Mouse (Mus musculus) forebrain, embryonic 10.5 days (tissue): ENCODE measurements around the gene Clpsl2. TPM values are rescaled to one million over a fixed set of nuclear protein-coding genes. Genes with fewer than 3 reads are reported as not detected.
A peak's percentile ranks its signal among the peaks of the same experiment; 100 is the strongest.

Experiments used
- DNase-seq: peaks from one replicate; pipeline ENCODE4 v3.0.0-alpha.2; 2017; ENCODE audit warnings: low spot score; ENCODE audit errors: extremely low spot score
- H3K27ac ChIP-seq: fragments of 300-500 bp; sonication (generic); 2 replicates; pipeline ENCODE4 v1.5.1; 2016; ENCODE audit warnings: mild to moderate bottlenecking
- H3K27me3 ChIP-seq: fragments of 300-500 bp; sonication (generic); 2 replicates; pipeline ENCODE4 v1.6.1; 2016; ENCODE audit warnings: mild to moderate bottlenecking; ENCODE audit not compliant: poor library complexity, severe bottlenecking
- H3K36me3 ChIP-seq: fragments of 300-500 bp; sonication (generic); replicated peaks from 2 replicates; pipeline ENCODE4 v1.6.1; 2016; ENCODE audit warnings: mild to moderate bottlenecking, moderate library complexity
- H3K4me1 ChIP-seq: fragments of 300-500 bp; sonication (generic); 2 replicates; pipeline ENCODE4 v1.6.1; 2016
- H3K4me3 ChIP-seq: fragments of 300-500 bp; sonication (generic); 2 replicates; pipeline ENCODE4 v1.5.1; 2016; ENCODE audit warnings: mild to moderate bottlenecking, moderate library complexity
- H3K9me3 ChIP-seq: fragments of 300-500 bp; sonication (generic); 2 replicates; pipeline ENCODE4 v1.6.1; 2016; ENCODE audit warnings: mild to moderate bottlenecking, moderate library complexity
- WGBS: fragments of 180-500 bp; shearing (Covaris S2); methylation state at CpG from one replicate; pipeline ENCODE4 v1.1.7; 2016; 5-methylcytosine and 5-hydroxymethylcytosine counted together
- polyA plus RNA-seq: library from polyadenylated mRNA; unstranded; fragments of >200 nt; fragmentation: Nextera tagmentation; extraction: Ambion mirVana; gene quantifications from 2 replicates; pipeline ENCODE4 v1.2.1, GENCODE M21; 2016

Clpsl2 gene
- polyA plus RNA-seq, 1 experiment from 2014 or later: not detected

DNA sequence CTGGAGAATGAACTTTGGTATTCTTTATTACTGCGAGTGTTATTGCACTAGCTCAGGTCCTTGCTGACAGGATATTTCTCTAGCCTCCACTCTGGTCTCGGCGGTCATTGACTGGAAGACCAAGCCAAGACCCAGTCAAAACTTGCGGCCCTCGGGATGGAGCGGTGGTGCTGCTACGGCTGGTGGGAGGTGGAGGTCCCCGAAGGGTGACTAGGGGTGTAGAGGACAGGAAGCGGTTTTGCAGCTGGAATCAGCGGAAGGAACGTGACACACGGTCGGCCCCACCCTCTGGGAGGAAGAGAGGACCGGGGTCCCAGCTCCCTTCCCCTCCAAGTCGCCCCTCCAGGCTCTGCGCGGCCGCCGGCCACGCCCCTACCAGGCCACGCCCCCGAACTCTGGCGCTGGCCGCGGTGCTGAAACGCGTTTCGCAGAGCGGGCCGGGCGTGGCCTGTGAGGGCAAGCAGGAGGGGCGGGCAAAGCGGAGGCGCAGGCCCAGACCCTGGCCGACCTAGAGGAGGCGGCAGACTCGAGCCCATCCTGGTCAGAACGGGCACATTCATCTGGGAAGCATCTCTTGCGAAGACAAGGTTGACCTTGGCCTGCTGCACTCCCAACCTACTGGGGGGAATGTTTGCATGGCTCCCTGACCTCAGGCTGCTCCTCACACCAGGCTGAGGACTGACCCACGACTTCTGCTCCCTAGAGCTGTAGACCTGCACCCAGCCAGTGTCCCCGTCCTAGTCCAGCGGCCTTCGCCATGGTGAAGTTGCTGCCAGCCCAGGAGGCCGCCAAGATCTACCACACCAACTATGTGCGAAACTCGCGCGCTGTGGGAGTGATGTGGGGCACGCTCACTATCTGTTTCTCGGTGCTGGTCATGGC lies 26.3 kb downstream of the Clpsl2 start, which contains the start of gene Lhfpl5:
Gene Lhfpl5 (plus strand): TSS at position 398 of the 882 bp plus-strand sequence.
- WGBS: 15% methylated on average over 50 of the region's 50 CpGs
- Histone ChIP-seq H3K4me3 (peak within 1 kb of the TSS; percentile 46), H3K27me3 (peaks cover 5% of the 10 kb centered on the region; the same call in 1 of the 2 replicates), H3K36me3 (no peaks in the 10 kb centered on the region), H3K4me1 (peaks cover 15% of the 10 kb centered on the region), H3K9me3 (no peaks in the 10 kb centered on the region), H3K27ac (no peak within 1 kb of the TSS)
- peak; percentile 77 for DNase-seq

- no peak overlapping the region for H3K27ac ChIP-seq
- H3K9me3 ChIP-seq: no peaks in the 10 kb centered on the region
- 6% methylated on average over 9 of the region's 9 CpGs for WGBS
- peak; percentile 65 for DNase-seq
- H3K4me1 ChIP-seq: peaks cover 15% of the 10 kb centered on the region
- no peaks in the 10 kb centered on the region for H3K27me3 ChIP-seq
- H3K36me3 ChIP-seq: no peaks in the 10 kb centered on the region
- H3K4me3 ChIP-seq: no peak overlapping the region
Measured at GRCm38 (mm10) chr17:28580396-28580795, 31.2 kb downstream of the Clpsl2 start.

- Histone ChIP-seq H3K4me3 (no peak overlapping the region), H3K36me3 (no peaks in the 10 kb centered on the region), H3K27ac (no peak overlapping the region), H3K27me3 (no peaks in the 10 kb centered on the region), H3K9me3 (no peaks in the 10 kb centered on the region), H3K4me1 (peaks cover 8% of the 10 kb centered on the region; the same call in 1 of the 2 replicates)
- DNase-seq: no peak
- WGBS: 68% methylated on average over 2 of the region's 2 CpGs
Measured at GRCm38 (mm10) chr17:28581056-28581455, 31.8 kb downstream of the Clpsl2 start.

- peaks cover 50% of the 10 kb centered on the region for H3K36me3 ChIP-seq
Measured at GRCm38 (mm10) chr17:28586509-28586908, 37.3 kb downstream of the Clpsl2 start.

GRCm38 (mm10) chr17:28588591-28588990 lies 39.4 kb downstream of the Clpsl2 start:
- no peaks in the 10 kb centered on the region for H3K9me3 ChIP-seq
- no peak overlapping the region for H3K27ac ChIP-seq
- no peaks in the 10 kb centered on the region for H3K4me1 ChIP-seq
- no peak for DNase-seq
- H3K27me3 ChIP-seq: no peaks in the 10 kb centered on the region
- peaks cover 70% of the 10 kb centered on the region for H3K36me3 ChIP-seq
- no peak overlapping the region for H3K4me3 ChIP-seq
- WGBS: 79% methylated on average over 2 of the region's 2 CpGs

More at GRCm38 (mm10) chr17:28586509-28586908, 37.3 kb downstream of the Clpsl2 start:
- Histone ChIP-seq H3K9me3 (no peaks in the 10 kb centered on the region), H3K27me3 (no peaks in the 10 kb centered on the region), H3K4me1 (no peaks in the 10 kb centered on the region), H3K4me3 (no peak overlapping the region), H3K27ac (no peak overlapping the region)
- WGBS: 88% methylated on average over 3 of the region's 3 CpGs
- DNase-seq: no peak

GRCm38 (mm10) chr17:28590596-28590995 lies 41.4 kb downstream of the Clpsl2 start:
- no peak for DNase-seq
- Histone ChIP-seq H3K27ac (no peak overlapping the region), H3K4me3 (no peak overlapping the region), H3K36me3 (peaks cover 89% of the 10 kb centered on the region), H3K4me1 (no peaks in the 10 kb centered on the region), H3K9me3 (no peaks in the 10 kb centered on the region), H3K27me3 (no peaks in the 10 kb centered on the region)
- WGBS: 95% methylated on average over 3 of the region's 3 CpGs

- Histone ChIP-seq H3K9me3 (no peaks in the 10 kb centered on the region), H3K27me3 (no peaks in the 10 kb centered on the region), H3K27ac (no peak overlapping the region), H3K36me3 (peaks cover 97% of the 10 kb centered on the region), H3K4me3 (no peak overlapping the region), H3K4me1 (no peaks in the 10 kb centered on the region)
- DNase-seq: no peak
- WGBS: 93% methylated on average over 5 of the region's 5 CpGs
Measured at GRCm38 (mm10) chr17:28591476-28591875, 42.3 kb downstream of the Clpsl2 start.

DNA sequence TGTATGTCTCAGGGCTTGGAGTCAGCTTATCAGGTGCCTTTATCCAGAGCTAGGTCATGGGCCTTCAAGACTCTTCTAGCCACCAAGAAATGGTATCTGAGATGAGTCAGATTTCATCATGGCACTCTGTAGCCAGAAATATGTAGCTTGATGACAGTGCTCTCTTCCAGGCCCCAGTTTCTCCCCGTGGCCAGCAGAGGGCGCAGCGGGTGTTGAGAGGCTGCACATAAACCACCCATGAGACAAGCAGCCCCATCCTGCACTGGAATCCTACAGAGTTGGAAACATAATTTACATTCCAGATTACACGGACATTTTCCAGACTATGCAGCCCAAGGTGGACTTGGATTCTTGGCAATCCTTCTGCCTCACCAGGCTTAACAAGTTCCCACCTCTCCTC lies 43.8 kb downstream of the Clpsl2 start:
- Histone ChIP-seq H3K4me3 (no peak overlapping the region), H3K9me3 (no peaks in the 10 kb centered on the region), H3K4me1 (no peaks in the 10 kb centered on the region), H3K36me3 (peaks cover 97% of the 10 kb centered on the region), H3K27me3 (no peaks in the 10 kb centered on the region), H3K27ac (no peak overlapping the region)
- WGBS: 38% methylated on average over 4 of the region's 4 CpGs
- peak; percentile 74 for DNase-seq

- DNase-seq: no peak
- 91% methylated on average over 4 of the region's 4 CpGs for WGBS
- no peaks in the 10 kb centered on the region for H3K4me1 ChIP-seq
- no peak overlapping the region for H3K27ac ChIP-seq
- no peaks in the 10 kb centered on the region for H3K27me3 ChIP-seq
- H3K9me3 ChIP-seq: no peaks in the 10 kb centered on the region
- peaks cover 97% of the 10 kb centered on the region for H3K36me3 ChIP-seq
- H3K4me3 ChIP-seq: no peak overlapping the region
Measured at GRCm38 (mm10) chr17:28593965-28594364, 44.8 kb downstream of the Clpsl2 start.

GRCm38 (mm10) chr17:28600780-28601179 lies 51.6 kb downstream of the Clpsl2 start:
- no peak for DNase-seq
- H3K27ac ChIP-seq: no peak overlapping the region
- no peaks in the 10 kb centered on the region for H3K9me3 ChIP-seq
- no peaks in the 10 kb centered on the region for H3K4me1 ChIP-seq
- 93% methylated on average over 5 of the region's 5 CpGs for WGBS
- H3K4me3 ChIP-seq: no peak overlapping the region
- H3K36me3 ChIP-seq: peaks cover 98% of the 10 kb centered on the region
- no peaks in the 10 kb centered on the region for H3K27me3 ChIP-seq

GRCm38 (mm10) chr17:28601557-28602250 lies 52.5 kb downstream of the Clpsl2 start:
- no peak for DNase-seq
- WGBS: 90% methylated on average over 9 of the region's 9 CpGs
- no peaks in the 10 kb centered on the region for H3K27me3 ChIP-seq
- H3K27ac ChIP-seq: no peak overlapping the region
- H3K4me3 ChIP-seq: no peak overlapping the region
- no peaks in the 10 kb centered on the region for H3K9me3 ChIP-seq
- H3K4me1 ChIP-seq: no peaks in the 10 kb centered on the region
- H3K36me3 ChIP-seq: peaks cover 98% of the 10 kb centered on the region
